Mouse (Mus musculus): ENCODE results near the gene Dohh.

- TF ChIP-seq CTCF (IDR thresholded peaks at IDR 0.05; ENCODE audit: borderline replicate concordance, extremely low read depth, insufficient read depth, insufficient read length) (no peak), POLR2A (IDR thresholded peaks at IDR 0.05; ENCODE audit: borderline replicate concordance, extremely low read depth, insufficient read depth, insufficient read length, poor library complexity, severe bottlenecking) (no peak)
These were observed 6.9 kb upstream of the Dohh start for GRCm38 (mm10) chr10:81377362-81377664.
